Mouse (Mus musculus) neural tube, embryonic 14.5 days (tissue): Measurements from ENCODE around the gene Uncx. TPM values are rescaled to one million over a fixed set of nuclear protein-coding genes. Genes with fewer than 3 reads are reported as not detected.

Experiments used
- ATAC-seq: fragments of 200-750 bp; cut with Nextera tagmentation; 2 replicates; pipeline ENCODE4 v1.8.0; 2017; ENCODE audit warnings: low read depth, mild to moderate bottlenecking, moderate TSS enrichment, moderate library complexity
- H3K27ac ChIP-seq: fragments of 300-500 bp; sonication (generic); 2 replicates; pipeline ENCODE4 v1.5.1; 2014; ENCODE audit warnings: low read depth, mild to moderate bottlenecking, control low read depth, low read length, moderate library complexity, mixed read lengths
- H3K27me3 ChIP-seq: fragments of 300-500 bp; sonication (generic); 2 replicates; pipeline ENCODE4 v1.6.1; 2014; ENCODE audit warnings: low read length; ENCODE audit not compliant: control insufficient read depth, insufficient read depth
- H3K36me3 ChIP-seq: fragments of 300-500 bp; sonication (generic); 2 replicates; pipeline ENCODE4 v1.6.1; 2014; ENCODE audit warnings: low read length, mixed read lengths; ENCODE audit not compliant: control insufficient read depth, insufficient read depth
- H3K4me1 ChIP-seq: fragments of 300-500 bp; sonication (generic); 2 replicates; pipeline ENCODE4 v1.6.1; 2014; ENCODE audit warnings: low read length; ENCODE audit not compliant: control insufficient read depth, insufficient read depth
- H3K4me2 ChIP-seq: fragments of 300-500 bp; sonication (generic); 2 replicates; pipeline ENCODE4 v1.6.1; 2014; ENCODE audit warnings: mild to moderate bottlenecking, low read depth, low read length, control low read depth
- H3K4me3 ChIP-seq: fragments of 300-500 bp; sonication (generic); 2 replicates; pipeline ENCODE4 v1.5.1; 2014; ENCODE audit warnings: low read depth, low read length, control low read depth, mixed read lengths
- H3K9ac ChIP-seq: fragments of 300-500 bp; sonication (generic); replicated peaks from 2 replicates; pipeline ENCODE4 v1.6.1; 2014; ENCODE audit warnings: low read depth, mild to moderate bottlenecking, control low read depth, low read length, mixed read lengths
- H3K9me3 ChIP-seq: fragments of 300-500 bp; sonication (generic); 2 replicates; pipeline ENCODE4 v1.6.1; 2016; ENCODE audit warnings: low read length; ENCODE audit not compliant: control insufficient read depth
- WGBS: fragments of 180-500 bp; shearing (Covaris S2); extraction: QIAGEN DNeasy Blood & Tissue Kit; methylation state at CpG from one replicate; pipeline ENCODE4 v1.1.7; 2014; 5-methylcytosine and 5-hydroxymethylcytosine counted together
- polyA plus RNA-seq: library from polyadenylated mRNA; unstranded; fragments of >200 nt; fragmentation: Nextera tagmentation; extraction: Ambion mirVana; gene quantifications from 2 replicates; pipeline ENCODE4 v1.2.1, GENCODE M21; 2014

Gene Uncx
- polyA plus RNA-seq, 1 experiment from 2014 or later, result 39.8 TPM

DNA sequence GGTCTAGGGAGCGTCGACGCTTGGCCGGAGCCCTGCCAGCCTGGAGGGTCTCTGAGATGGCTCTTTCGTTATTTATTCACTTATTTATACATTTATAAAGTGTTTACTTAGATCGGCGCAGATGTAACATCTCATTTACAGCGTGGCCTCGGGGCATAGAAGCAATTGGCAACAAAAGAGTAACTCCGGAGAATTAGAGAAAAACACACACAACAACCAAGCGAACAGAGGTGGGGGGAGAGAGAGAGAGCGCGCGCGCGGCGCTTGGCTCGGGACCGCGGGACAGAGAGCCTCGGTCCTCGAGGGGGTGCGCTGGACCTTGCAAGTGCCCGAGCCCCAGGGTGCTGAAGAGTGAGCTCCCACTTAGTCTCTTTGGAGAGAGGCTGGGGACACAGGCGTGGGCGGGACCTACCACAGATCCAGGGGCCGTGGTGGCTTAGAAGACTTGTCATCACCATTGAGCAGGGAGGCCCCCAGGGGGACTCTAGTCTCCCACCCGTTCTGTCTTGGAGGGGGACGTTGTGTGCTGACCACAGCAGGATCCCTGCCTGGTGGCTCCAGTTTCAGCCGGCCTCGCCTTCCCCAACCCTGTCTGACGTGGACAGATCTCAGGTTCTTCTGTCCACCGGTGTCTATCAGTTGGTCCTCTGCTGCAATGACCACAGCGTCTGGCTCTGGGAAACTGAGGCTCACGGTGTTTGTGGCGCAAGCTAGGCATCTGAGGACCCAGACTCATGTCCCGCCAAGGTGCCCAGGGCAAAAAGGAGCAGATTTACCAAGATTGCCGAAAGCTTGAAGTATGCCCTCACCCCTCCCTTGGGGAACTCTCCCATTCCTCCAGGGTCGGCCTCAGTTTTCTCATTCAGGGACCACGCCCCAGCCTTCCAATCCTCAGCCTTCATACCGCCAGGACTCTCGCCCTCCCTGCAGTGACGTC lies 14.5 kb downstream of the Uncx start:
- ATAC-seq, result peak; percentile 26; the same call in 1 of the 2 replicates
- Histone ChIP-seq H3K27ac (peak overlapping the region; percentile 34; the same call in 1 of the 2 replicates), H3K4me3 (no peak overlapping the region), H3K4me1 (peaks cover 38% of the 10 kb centered on the region), H3K27me3 (peaks cover 8% of the 10 kb centered on the region), H3K9ac (0 out of 2 replicates have a peak overlapping the region, but pooled peaks have one; percentile 16), H3K4me2 (peak overlapping the region; percentile 36), H3K9me3 (no peaks in the 10 kb centered on the region), H3K36me3 (no peaks in the 10 kb centered on the region)
- WGBS, result 2% methylated on average over 43 of the region's 43 CpGs

DNA sequence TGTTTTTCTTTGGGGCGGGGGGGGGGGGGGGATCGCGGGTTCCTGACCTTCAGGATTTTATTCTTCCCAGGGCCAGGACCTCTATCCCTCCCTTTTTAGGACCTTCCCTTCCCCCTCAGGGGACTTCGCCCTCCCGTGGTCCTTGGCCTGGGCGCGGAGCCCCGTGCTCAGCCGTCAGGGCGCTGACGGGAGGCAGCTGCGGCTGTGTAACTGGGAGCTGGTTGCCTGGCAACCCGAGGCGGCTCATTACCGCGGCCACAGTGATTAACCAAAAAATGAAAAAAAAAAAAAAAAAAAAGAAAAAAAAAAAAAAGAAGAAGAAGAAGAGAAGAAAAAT lies 15.1 kb downstream of the Uncx start:
- WGBS, result under 1% methylated on average over 15 of the region's 16 CpGs
- no peak overlapping the region for H3K9ac ChIP-seq
- peaks cover 13% of the 10 kb centered on the region for H3K27me3 ChIP-seq
- H3K4me3 ChIP-seq, result no peak overlapping the region
- H3K9me3 ChIP-seq, result no peaks in the 10 kb centered on the region
- peak overlapping the region; percentile 34 for H3K27ac ChIP-seq
- peak; percentile 74; the same call in 1 of the 2 replicates for ATAC-seq
- peak overlapping the region; percentile 36 for H3K4me2 ChIP-seq
- H3K36me3 ChIP-seq, result no peaks in the 10 kb centered on the region
- peaks cover 35% of the 10 kb centered on the region for H3K4me1 ChIP-seq

DNA sequence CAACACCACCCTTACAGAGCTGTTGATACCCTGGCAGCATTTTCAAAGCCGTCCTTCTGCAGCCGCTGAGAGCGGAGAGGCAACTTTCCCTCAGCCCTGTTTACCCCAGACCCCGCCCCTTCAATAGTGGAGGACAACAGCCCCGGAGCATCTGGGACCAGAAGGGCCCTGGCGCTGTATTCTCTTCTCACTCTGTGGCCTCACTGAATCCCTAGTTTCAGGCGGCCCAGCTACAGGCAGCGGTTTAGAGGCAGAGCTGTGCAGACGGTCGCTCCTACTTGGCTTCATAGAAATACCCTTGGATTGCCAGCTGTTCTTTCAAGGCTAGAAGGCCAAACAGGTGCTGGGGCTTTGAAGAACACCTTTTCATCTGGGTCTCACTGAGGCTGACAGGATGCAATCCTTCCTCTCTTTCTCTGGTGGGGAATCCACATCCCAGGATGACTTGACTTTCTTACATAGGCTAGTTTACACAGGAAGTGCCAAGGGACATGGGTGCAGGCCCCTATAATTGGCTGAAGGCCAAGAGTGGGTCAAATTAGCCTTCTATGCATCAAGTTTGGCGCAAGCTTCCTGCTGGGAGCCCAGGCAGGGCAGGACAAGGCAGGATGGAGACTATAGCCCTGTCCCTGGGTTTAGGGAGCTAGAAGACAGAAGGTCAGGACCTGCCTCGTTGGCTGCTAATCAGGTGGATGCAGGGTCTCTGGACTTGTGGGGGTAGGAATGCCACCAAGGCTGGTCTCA lies 15.8 kb downstream of the Uncx start:
- Histone ChIP-seq H3K9ac (no peak overlapping the region), H3K4me1 (peaks cover 30% of the 10 kb centered on the region), H3K4me2 (no peak overlapping the region), H3K27ac (peak overlapping the region; percentile 67), H3K27me3 (peaks cover 10% of the 10 kb centered on the region), H3K36me3 (no peaks in the 10 kb centered on the region), H3K9me3 (no peaks in the 10 kb centered on the region), H3K4me3 (no peak overlapping the region)
- ATAC-seq, result peak; percentile 21; the same call in 1 of the 2 replicates
- 3% methylated on average over 12 of the region's 12 CpGs for WGBS

DNA sequence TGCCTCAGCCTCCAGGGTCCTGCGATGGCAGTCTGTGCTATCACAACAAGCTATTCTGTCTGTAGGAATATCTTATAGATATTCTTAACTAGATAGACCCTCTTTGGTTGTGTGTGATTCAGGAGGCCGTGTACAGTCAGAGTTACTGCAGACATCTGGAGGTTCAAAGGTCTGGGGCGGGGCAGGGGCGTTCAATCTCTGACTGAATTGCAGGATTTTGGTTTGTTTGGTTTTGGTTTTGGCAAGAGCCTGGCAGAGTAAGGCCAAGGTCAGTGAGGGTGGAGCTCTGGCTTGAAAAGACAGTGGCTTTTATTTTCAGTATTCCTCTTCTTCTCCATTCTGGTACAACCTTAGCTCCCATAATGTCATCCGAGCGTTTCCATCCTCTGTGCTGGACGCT lies 16.5 kb downstream of the Uncx start:
- H3K27ac ChIP-seq, result 0 out of 2 replicates have a peak overlapping the region, but pooled peaks have one; percentile 7
- WGBS, result 38% methylated on average over 7 of the region's 7 CpGs
- peaks cover 25% of the 10 kb centered on the region for H3K4me1 ChIP-seq
- no peak for ATAC-seq
- no peak overlapping the region for H3K9ac ChIP-seq
- no peak overlapping the region for H3K4me3 ChIP-seq
- no peaks in the 10 kb centered on the region for H3K9me3 ChIP-seq
- peaks cover 10% of the 10 kb centered on the region for H3K27me3 ChIP-seq
- no peaks in the 10 kb centered on the region for H3K36me3 ChIP-seq
- no peak overlapping the region for H3K4me2 ChIP-seq

DNA sequence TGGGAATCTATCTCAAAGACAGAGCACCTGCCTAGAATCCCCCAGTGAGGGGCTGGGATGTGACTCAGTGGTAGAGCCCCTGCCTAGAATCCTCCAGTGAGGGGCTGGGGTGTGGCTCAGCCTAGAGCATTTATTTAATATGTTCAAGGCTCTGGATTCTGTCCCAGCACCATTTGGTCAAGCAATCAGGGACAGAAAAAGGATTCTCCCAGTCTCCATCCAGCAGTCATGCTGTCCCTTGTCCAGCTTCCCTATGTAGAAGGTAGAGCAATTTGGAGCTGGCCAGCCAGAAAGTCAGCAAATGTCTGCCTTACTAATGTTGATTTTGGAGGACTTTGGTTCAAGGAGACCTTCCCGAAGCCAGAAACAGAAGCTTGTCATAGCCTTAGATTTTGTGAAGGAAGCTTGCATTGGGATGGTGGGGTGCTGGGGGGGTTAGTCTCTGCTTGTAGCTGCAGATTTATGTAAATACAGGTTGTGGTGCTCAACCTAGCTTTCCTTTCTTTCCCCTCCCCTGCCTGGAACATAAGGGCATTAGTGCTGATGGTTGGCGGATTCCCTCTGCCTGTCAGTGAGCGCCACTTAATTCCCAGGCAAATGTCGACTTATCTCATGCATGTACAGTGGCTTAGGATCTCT lies 18.2 kb downstream of the Uncx start:
- no peaks in the 10 kb centered on the region for H3K36me3 ChIP-seq
- no peak for ATAC-seq
- H3K4me3 ChIP-seq, result no peak overlapping the region
- H3K27me3 ChIP-seq, result peaks cover 10% of the 10 kb centered on the region
- H3K4me2 ChIP-seq, result no peak overlapping the region
- peaks cover 22% of the 10 kb centered on the region for H3K4me1 ChIP-seq
- H3K9me3 ChIP-seq, result no peaks in the 10 kb centered on the region
- no peak overlapping the region for H3K9ac ChIP-seq
- WGBS, result 71% methylated on average over 4 of the region's 4 CpGs
- no peak overlapping the region for H3K27ac ChIP-seq

DNA sequence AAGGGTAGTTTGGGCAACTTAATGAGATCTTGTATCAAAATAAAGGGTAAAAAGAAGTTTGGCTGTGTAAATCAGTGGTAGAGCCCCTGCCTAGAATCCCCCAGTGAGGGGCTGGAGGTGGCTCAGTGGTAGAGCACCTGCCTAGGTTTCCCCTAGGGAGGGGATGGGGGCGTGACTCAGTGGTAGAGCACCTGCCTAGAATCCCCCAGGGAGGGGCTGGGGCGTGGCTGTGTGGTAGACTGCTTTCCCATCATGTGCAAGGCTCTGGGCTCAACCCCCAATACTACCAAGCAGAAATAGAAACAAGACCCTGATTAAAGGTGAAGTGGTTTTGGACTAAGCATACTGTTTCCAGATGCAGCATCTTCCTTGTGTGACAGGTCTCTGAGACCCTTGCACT lies 21.4 kb downstream of the Uncx start:
- peaks cover 5% of the 10 kb centered on the region; the same call in 1 of the 2 replicates for H3K27me3 ChIP-seq
- no peaks in the 10 kb centered on the region for H3K36me3 ChIP-seq
- H3K4me2 ChIP-seq, result no peak overlapping the region
- no peaks in the 10 kb centered on the region for H3K9me3 ChIP-seq
- no peak overlapping the region for H3K4me3 ChIP-seq
- no peak overlapping the region for H3K9ac ChIP-seq
- no peaks in the 10 kb centered on the region; the same call in 1 of the 2 replicates for H3K4me1 ChIP-seq
- ATAC-seq, result no peak
- WGBS, result 66% methylated on average over 2 of the region's 2 CpGs
- no peak overlapping the region for H3K27ac ChIP-seq

DNA sequence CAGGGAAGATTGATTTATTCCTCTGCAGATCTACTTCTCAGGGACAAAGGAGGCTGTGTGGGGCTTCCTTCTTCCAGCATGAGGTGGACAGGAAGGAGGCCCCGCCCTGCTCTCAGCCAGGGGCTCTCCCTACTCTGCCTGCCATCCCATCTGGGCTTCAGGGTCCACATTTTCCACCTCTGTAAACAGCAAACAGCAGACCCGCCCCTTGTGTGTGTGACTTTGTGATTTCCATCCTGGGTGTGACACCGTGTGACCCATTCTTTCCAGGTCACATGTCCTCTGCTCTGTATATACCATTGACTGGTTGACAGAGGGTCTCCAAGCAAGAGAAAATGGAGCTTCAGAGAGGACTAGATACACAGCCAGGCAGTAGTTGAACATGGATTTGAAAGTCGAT lies 22.2 kb downstream of the Uncx start:
- no peak overlapping the region for H3K4me3 ChIP-seq
- WGBS, result 44% methylated on average over 4 of the region's 4 CpGs
- peaks cover 5% of the 10 kb centered on the region; the same call in 1 of the 2 replicates for H3K27me3 ChIP-seq

DNA sequence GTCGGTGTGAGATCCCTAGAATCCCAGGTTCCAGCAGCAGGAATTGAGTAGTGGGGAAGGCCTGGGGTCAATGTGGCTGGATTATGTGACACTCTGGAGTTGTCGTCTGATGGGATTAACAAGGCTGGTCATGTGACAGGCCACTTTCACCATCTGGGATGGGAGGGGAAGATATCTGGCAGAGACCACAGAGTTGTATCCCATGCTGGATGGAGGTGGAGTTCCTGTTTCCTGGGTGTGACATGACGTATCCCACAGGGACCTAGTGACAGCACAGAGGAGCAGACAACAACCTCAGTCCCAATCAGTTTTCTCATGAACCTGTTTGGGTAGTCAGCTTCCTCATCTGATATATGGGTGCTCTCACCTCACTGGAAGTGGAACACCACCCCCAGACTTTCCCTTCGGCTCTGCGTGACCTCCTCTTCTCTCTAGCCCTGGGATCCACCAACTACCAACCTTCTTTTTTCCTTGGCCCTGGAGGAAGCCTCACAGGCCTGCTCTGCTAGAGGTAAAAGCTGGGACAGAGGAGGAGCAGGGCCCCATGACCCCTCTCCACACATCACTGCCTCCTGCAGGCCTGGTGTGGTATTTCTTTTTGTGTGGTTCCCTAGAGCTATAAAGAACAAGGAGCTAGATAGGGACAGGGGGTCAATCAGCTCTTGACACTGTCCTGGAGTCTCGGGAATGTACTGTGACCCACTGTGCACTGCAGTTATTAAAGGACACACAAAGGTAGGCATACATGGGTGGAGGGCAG lies 23.5 kb downstream of the Uncx start:
- WGBS, result 85% methylated on average over 6 of the region's 6 CpGs
- no peak for ATAC-seq

More for the DNA sequence above, 22.2 kb downstream of the Uncx start:
- H3K9ac ChIP-seq, result no peak overlapping the region
- no peaks in the 10 kb centered on the region for H3K9me3 ChIP-seq
- ATAC-seq, result no peak
- H3K36me3 ChIP-seq, result no peaks in the 10 kb centered on the region
- H3K4me2 ChIP-seq, result no peak overlapping the region
- no peak overlapping the region for H3K27ac ChIP-seq
- no peaks in the 10 kb centered on the region for H3K4me1 ChIP-seq

More for the DNA sequence above, 23.5 kb downstream of the Uncx start:
- Histone ChIP-seq H3K4me1 (no peaks in the 10 kb centered on the region), H3K9me3 (no peaks in the 10 kb centered on the region), H3K27me3 (0 out of 2 replicates have a peak, but pooled peaks cover 5% of the 10 kb centered on the region), H3K27ac (no peak overlapping the region), H3K4me3 (no peak overlapping the region), H3K36me3 (no peaks in the 10 kb centered on the region), H3K4me2 (no peak overlapping the region), H3K9ac (no peak overlapping the region)
